Mouse (Mus musculus): ENCODE data around the gene Pds5a. TPM values are rescaled to one million over a fixed set of nuclear protein-coding genes. Genes with fewer than 3 reads are reported as not detected.

Gene Pds5a
- 1.2 and 1.9 TPM in 2 replicates for polyA plus RNA-seq (2012; rRNA removed)

GRCm38 (mm10) chr5:65697836-65698758 lies at the start of gene Pds5a:
Gene Pds5a (minus strand): TSS chr5:65698273.

Other genes starting within 250 kb of the Pds5a start
- not detected in 2 replicates for gene Gm43552, start 205.4 kb downstream of the Pds5a start, polyA plus RNA-seq (2012; rRNA removed)
- gene Smim14, start 161.1 kb downstream of the Pds5a start, polyA plus RNA-seq (2012; rRNA removed), result 80.7 and 97.3 TPM in 2 replicates
- gene Ube2k, start 161.0 kb downstream of the Pds5a start, polyA plus RNA-seq (2012; rRNA removed), result 1.8 and 4.7 TPM in 2 replicates
- gene N4bp2, start 65.2 kb upstream of the Pds5a start, polyA plus RNA-seq (2012; rRNA removed), result 0.71 and 1.6 TPM in 2 replicates
- 0.26 and 0.30 TPM in 2 replicates for gene Rhoh, start 162.9 kb upstream of the Pds5a start, polyA plus RNA-seq (2012; rRNA removed)
- gene Chrna9, start 236.6 kb upstream of the Pds5a start, polyA plus RNA-seq (2012; rRNA removed), result 0.44 TPM in 1 of 2 replicates, not detected in the other

Data from stomach, adult 2 months (tissue).